Mouse (Mus musculus) intestine, postnatal 0 days (tissue): Measurements from ENCODE around the gene Kat7. TPM values are rescaled to one million over a fixed set of nuclear protein-coding genes. Genes with fewer than 3 reads are reported as not detected.

ENCODE experiments used
- ATAC-seq: fragments of 200-750 bp; cut with Nextera tagmentation; 2 replicates; pipeline ENCODE4 v1.8.0; 2017; ENCODE audit warnings: mild to moderate bottlenecking, moderate TSS enrichment, moderate library complexity
- H3K27ac ChIP-seq: fragments of 300-500 bp; sonication (generic); 2 replicates; pipeline ENCODE4 v1.5.1; 2014; ENCODE audit warnings: mild to moderate bottlenecking, low read depth, low read length, moderate library complexity
- H3K27me3 ChIP-seq: fragments of 300-500 bp; sonication (generic); replicated peaks from 2 replicates; pipeline ENCODE4 v1.6.1; 2014; ENCODE audit warnings: low read length, mixed read lengths; ENCODE audit not compliant: control insufficient read depth, insufficient read depth
- H3K36me3 ChIP-seq: fragments of 300-500 bp; sonication (generic); 2 replicates; pipeline ENCODE4 v1.6.1; 2014; ENCODE audit warnings: mild to moderate bottlenecking, moderate library complexity; ENCODE audit not compliant: control insufficient read depth, insufficient read depth
- H3K4me1 ChIP-seq: fragments of 300-500 bp; sonication (generic); replicated peaks from 2 replicates; pipeline ENCODE4 v1.6.1; 2014; ENCODE audit warnings: antibody characterized with exemption, low read length, mixed read lengths; ENCODE audit not compliant: control insufficient read depth, insufficient read depth
- H3K4me2 ChIP-seq: fragments of 300-500 bp; sonication (generic); replicated peaks from 2 replicates; pipeline ENCODE4 v1.6.1; 2014; ENCODE audit warnings: low read depth, mild to moderate bottlenecking, moderate library complexity
- H3K4me3 ChIP-seq: fragments of 300-500 bp; sonication (generic); 2 replicates; pipeline ENCODE4 v1.5.1; 2014; ENCODE audit warnings: low read depth, low read length
- H3K9ac ChIP-seq: fragments of 300-500 bp; sonication (generic); 2 replicates; pipeline ENCODE4 v1.6.1; 2014; ENCODE audit warnings: mild to moderate bottlenecking, low read depth, low read length
- H3K9me3 ChIP-seq: fragments of 300-500 bp; sonication (generic); 2 replicates; pipeline ENCODE4 v1.6.1; 2016; ENCODE audit warnings: mixed run types; ENCODE audit not compliant: control insufficient read depth
- CTCF ChIP-seq: sonication (generic); IDR thresholded peaks from 2 replicates; pipeline ENCODE4 v1.5.1; 2016; ENCODE audit warnings: low read depth, mild to moderate bottlenecking, control low read depth, antibody characterized with exemption, moderate library complexity
- WGBS: fragments of 180-500 bp; shearing (Covaris S2); extraction: QIAGEN DNeasy Blood & Tissue Kit; methylation state at CpG from one replicate; pipeline ENCODE4 v1.1.7; 2014; 5-methylcytosine and 5-hydroxymethylcytosine counted together
- polyA plus RNA-seq: library from polyadenylated mRNA; unstranded; fragments of >200 nt; fragmentation: Nextera tagmentation; extraction: Ambion mirVana; gene quantifications from 2 replicates; pipeline ENCODE4 v1.2.1, GENCODE M21; 2015

Gene Kat7
- polyA plus RNA-seq, 1 experiment from 2014 or later: 29.7 TPM

DNA sequence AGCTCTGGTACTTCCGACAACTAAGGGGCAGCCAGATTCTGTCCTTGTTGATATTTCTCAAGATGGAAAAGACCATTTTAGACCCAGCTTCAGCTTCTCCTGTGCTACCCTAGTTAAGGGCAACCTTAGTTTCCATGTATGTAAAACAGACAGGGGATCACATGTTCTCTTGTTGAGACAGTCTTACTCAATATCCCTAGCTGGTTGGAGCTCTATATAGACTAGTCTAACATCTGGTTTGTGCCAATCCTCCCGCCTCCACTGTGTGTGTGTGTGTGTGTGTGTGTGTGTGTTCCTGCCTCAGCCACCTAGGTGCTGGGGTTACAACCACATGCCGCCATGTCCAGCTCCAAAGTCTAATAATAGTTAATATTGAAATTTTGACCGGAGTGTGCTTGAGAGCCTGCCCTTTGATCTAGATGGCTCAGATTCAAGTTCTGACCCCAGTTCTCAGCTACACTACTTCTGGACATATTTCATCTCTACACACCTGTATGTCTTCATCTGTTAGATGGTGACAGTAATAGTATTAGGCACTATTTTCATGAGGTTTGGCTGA is 45.5 kb downstream of the Kat7 start:
- Histone ChIP-seq H3K36me3 (peaks cover 13% of the 10 kb centered on the region; the same call in 1 of the 2 replicates), H3K9me3 (no peaks in the 10 kb centered on the region), H3K4me2 (no peak overlapping the region), H3K27ac (peak overlapping the region; percentile 50; the same call in 1 of the 2 replicates), H3K9ac (no peak overlapping the region), H3K4me3 (no peak overlapping the region), H3K4me1 (no peaks in the 10 kb centered on the region), H3K27me3 (no peaks in the 10 kb centered on the region)
- no peak for ATAC-seq
- 77% methylated on average over 4 of the region's 4 CpGs for WGBS
- TF ChIP-seq CTCF: no peak

- 45% methylated on average over 11 of the region's 11 CpGs for WGBS
- Histone ChIP-seq H3K27me3 (no peaks in the 10 kb centered on the region), H3K4me3 (no peak overlapping the region), H3K27ac (peak overlapping the region; percentile 50), H3K9me3 (no peaks in the 10 kb centered on the region), H3K36me3 (0 out of 2 replicates have a peak, but pooled peaks cover 7% of the 10 kb centered on the region), H3K9ac (no peak overlapping the region), H3K4me1 (no peaks in the 10 kb centered on the region), H3K4me2 (0 out of 2 replicates have a peak overlapping the region, but pooled peaks have one; percentile 9)
- ATAC-seq: no peak
- no peak for TF ChIP-seq CTCF
Measured at GRCm38 (mm10) chr11:95263816-95264454, 46.1 kb downstream of the Kat7 start.

DNA sequence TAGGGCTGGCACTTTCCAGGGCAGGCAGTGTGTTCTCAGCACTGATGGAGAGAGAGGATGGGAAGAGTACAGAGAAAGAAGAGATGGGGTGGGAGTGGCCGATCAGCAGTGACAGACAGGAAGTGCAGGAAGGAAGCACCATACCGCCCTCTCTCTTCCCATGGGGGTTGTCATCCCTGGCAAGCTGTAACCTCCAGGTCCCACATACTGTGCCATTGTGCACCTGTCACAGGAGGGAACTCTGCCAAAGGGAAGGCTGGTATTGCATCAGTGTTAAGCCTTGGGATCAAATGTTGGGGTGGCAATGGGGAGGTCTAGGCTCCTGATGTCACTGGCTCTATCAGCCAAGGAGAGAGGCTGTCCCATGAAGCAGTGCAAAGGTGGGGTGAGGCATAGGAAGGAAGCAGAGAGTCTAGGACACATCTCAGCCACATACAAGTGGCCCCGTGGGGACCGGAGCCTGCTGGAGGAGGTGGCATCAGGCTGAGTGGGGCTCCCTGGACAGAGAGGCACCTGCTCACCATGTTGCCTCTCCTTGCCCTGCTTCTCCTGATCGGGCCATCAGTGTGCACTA is 48.8 kb downstream of the Kat7 start, which contains the start of gene Tac4:
TSS of gene Tac4 (plus strand) at position 352 of the 574 bp plus-strand sequence.
- Histone ChIP-seq H3K4me2 (no peak within 1 kb of the TSS), H3K27me3 (peaks cover 5% of the 10 kb centered on the region; the same call in 1 of the 2 replicates), H3K36me3 (0 out of 2 replicates have a peak, but pooled peaks cover 4% of the 10 kb centered on the region), H3K9ac (no peak within 1 kb of the TSS), H3K4me3 (no peak within 1 kb of the TSS), H3K4me1 (no peaks in the 10 kb centered on the region), H3K27ac (no peak within 1 kb of the TSS), H3K9me3 (no peaks in the 10 kb centered on the region)
- 63% methylated on average over 5 of the region's 5 CpGs for WGBS
- ATAC-seq: no peak
- TF ChIP-seq CTCF: no peak

GRCm38 (mm10) chr11:95259088-95259849 is 50.8 kb downstream of the Kat7 start:
- no peaks in the 10 kb centered on the region for H3K9me3 ChIP-seq
- H3K27ac ChIP-seq: peak overlapping the region; percentile 70
- H3K4me3 ChIP-seq: peak overlapping the region; percentile 63
- peak overlapping the region; percentile 53 for H3K9ac ChIP-seq
- TF ChIP-seq CTCF: peak; percentile 100
- H3K36me3 ChIP-seq: no peaks in the 10 kb centered on the region
- peak; percentile 81 for ATAC-seq
- H3K4me1 ChIP-seq: no peaks in the 10 kb centered on the region
- H3K4me2 ChIP-seq: peak overlapping the region; percentile 95
- under 1% methylated on average over 73 of the region's 73 CpGs for WGBS
- H3K27me3 ChIP-seq: peaks cover 5% of the 10 kb centered on the region; the same call in 1 of the 2 replicates

DNA sequence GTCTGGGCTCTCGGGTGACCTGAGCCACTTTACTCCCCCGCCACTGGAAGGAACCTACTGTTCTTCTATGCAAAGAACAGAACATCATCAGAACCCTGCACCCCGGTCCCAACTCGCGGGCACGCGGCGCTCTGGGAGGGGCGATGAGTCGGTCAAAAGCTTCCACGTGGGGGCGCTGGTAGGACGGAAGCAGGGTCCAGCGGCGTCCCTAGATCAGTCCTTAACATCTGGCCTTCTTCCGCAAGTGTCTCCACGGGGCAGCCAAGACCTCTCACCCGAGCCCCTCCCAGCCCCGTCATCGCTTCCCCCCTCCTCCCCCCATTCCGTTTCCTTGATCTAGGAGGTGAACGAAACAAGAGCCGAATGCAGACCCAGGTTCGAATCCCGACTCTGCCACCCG is 51.6 kb downstream of the Kat7 start:
- Histone ChIP-seq H3K9ac (peak overlapping the region; percentile 53), H3K27ac (no peak overlapping the region), H3K4me1 (no peaks in the 10 kb centered on the region), H3K4me2 (peak overlapping the region; percentile 95), H3K27me3 (peaks cover 5% of the 10 kb centered on the region; the same call in 1 of the 2 replicates), H3K36me3 (no peaks in the 10 kb centered on the region), H3K9me3 (no peaks in the 10 kb centered on the region), H3K4me3 (peak overlapping the region; percentile 63)
- TF ChIP-seq CTCF: peak; percentile 77
- under 1% methylated on average over 26 of the region's 26 CpGs for WGBS
- peak; percentile 37; the same call in 1 of the 2 replicates for ATAC-seq
